ENCODE assay signal across 23 mouse cellular contexts in genomic region chr3:137975856-137976423, GRCm38 (mm10). TPM values are rescaled to one million over a fixed set of nuclear protein-coding genes. Genes with fewer than 3 reads are reported as not detected.
A peak's percentile ranks its signal among the peaks of the same experiment; 100 is the strongest.
DNase-seq lines count a peak whose midpoint lies in the region; ATAC-seq and TF ChIP-seq lines count a peak whose summit lies in the region.
"Had no signal": no experiment of that assay in that cellular context is flagged by ENCODE, and none has a peak within 500 bp of the region (broad histone marks: within the 10 kb centered on the region; RNA-seq: fewer than 3 reads in every experiment).

No protein-coding gene starts in this region.

- no peak for DNase-seq in liver, embryonic 14.5 days (ENCODE audit: low read depth in 3 of 3, low spot score in 3 of 3)
- peak; percentile 29 for DNase-seq in retina, postnatal 1 day
- no peak for DNase-seq in retina, embryonic 14.5 days (ENCODE audit: low spot score)
- peak; percentile 72 for DNase-seq in ZHBTc4 (ENCODE audit: low read depth, low spot score)
- DNase-seq in adrenal gland, adult 18-20 months (ENCODE audit: low spot score in 2 of 2), result no peak
- no peak for DNase-seq in heart, adult 18-20 months
- DNase-seq: adrenal gland, adult 8-10 months; B cell, adult 2 months; cerebellum, adult 9-10 months; gastrocnemius, postnatal 14 days; kidney, adult 9 months; kidney, postnatal 25 days; lung, embryonic 14.5 days; lung, postnatal 36 days; midbrain, embryonic 14.5 days; thymus, postnatal 14 days had no signal

- no peak overlapping the region for H3K9ac ChIP-seq in liver, embryonic 14.5 days (replicated peaks)
- H3K9ac ChIP-seq in liver, embryonic 12.5 days, result no peak overlapping the region
- H3K9ac ChIP-seq in heart, embryonic 11.5 days (ENCODE audit: low read depth, low read length), result no peak overlapping the region
- H3K9ac ChIP-seq: embryonic facial prominence, embryonic 12.5 days; hindbrain, embryonic 12.5 days; lung, embryonic 14.5 days had no signal

- no peak overlapping the region for H3K4me3 ChIP-seq in liver, embryonic 14.5 days (ENCODE audit: insufficient read depth in 1 of 2, low read depth in 2 of 2, low read length in 2 of 2)
- no peak overlapping the region for H3K4me3 ChIP-seq in liver, embryonic 12.5 days
- no peak overlapping the region for H3K4me3 ChIP-seq in heart, embryonic 11.5 days (ENCODE audit: low read depth, low read length)
- H3K4me3 ChIP-seq: embryonic facial prominence, embryonic 12.5 days; hindbrain, embryonic 12.5 days; left cerebral cortex, adult 2 months had no signal

- H3K27me3 ChIP-seq in liver, embryonic 14.5 days (ENCODE audit: control insufficient read depth, insufficient read depth, low read length), result no peaks in the 10 kb centered on the region
- H3K27me3 ChIP-seq in liver, embryonic 12.5 days (replicated peaks), result no peaks in the 10 kb centered on the region
- no peaks in the 10 kb centered on the region for H3K27me3 ChIP-seq in heart, embryonic 11.5 days (ENCODE audit: control insufficient read depth, insufficient read depth, low read length)
- H3K27me3 ChIP-seq: embryonic facial prominence, embryonic 12.5 days; hindbrain, embryonic 12.5 days had no signal

- no peak for TF ChIP-seq CTCF in liver, embryonic 14.5 days (IDR thresholded peaks at IDR 0.05; ENCODE audit: low read depth)

- TF ChIP-seq EP300 in liver, embryonic 14.5 days (IDR thresholded peaks at IDR 0.05; ENCODE audit: low read depth), result peak; percentile 44; the same call in 1 of the 2 replicates

- peak overlapping the region; percentile 11; the same call in 1 of the 2 replicates for H3K27ac ChIP-seq in liver, embryonic 14.5 days
- H3K27ac ChIP-seq in liver, embryonic 12.5 days, result no peak overlapping the region; the same call in 1 of the 2 replicates
- no peak overlapping the region for H3K27ac ChIP-seq in heart, embryonic 11.5 days (ENCODE audit: low read depth, low read length)
- H3K27ac ChIP-seq: embryonic facial prominence, embryonic 12.5 days; hindbrain, embryonic 12.5 days; left cerebral cortex, adult 2 months had no signal

- ATAC-seq in liver, embryonic 14.5 days (ENCODE audit: insufficient read depth), result no peak
- ATAC-seq in liver, embryonic 12.5 days, result no peak
- no peak for ATAC-seq in heart, embryonic 11.5 days (replicated peaks; ENCODE audit: insufficient number of reproducible peaks, low FRiP score, low TSS enrichment)
- ATAC-seq: forebrain, embryonic 14.5 days; inflammation-experienced regulatory T-cells, adult 6 months had no signal

- H3K4me1 ChIP-seq in liver, embryonic 14.5 days (replicated peaks; ENCODE audit: control insufficient read depth in 2 of 2, insufficient read depth in 2 of 2, low read length in 1 of 2), result peaks cover 51 to 74% of the 10 kb centered on the region in 2 experiments
- peaks cover 92% of the 10 kb centered on the region for H3K4me1 ChIP-seq in liver, embryonic 12.5 days
- H3K4me1 ChIP-seq in heart, embryonic 11.5 days (ENCODE audit: control insufficient read depth, insufficient read depth, low read length), result peaks cover 13% of the 10 kb centered on the region; the same call in 1 of the 2 replicates

- 56% methylated on average over 17 of the region's 17 CpGs for WGBS in liver, embryonic 14.5 days (ENCODE audit: insufficient replicate concordance)
- 70% methylated on average over 17 of the region's 17 CpGs for WGBS in liver, embryonic 12.5 days (ENCODE audit: insufficient replicate concordance)
- 87% methylated on average over 17 of the region's 17 CpGs for WGBS in heart, embryonic 11.5 days (ENCODE audit: insufficient replicate concordance)

- no peaks in the 10 kb centered on the region for H3K9me3 ChIP-seq in liver, embryonic 14.5 days (ENCODE audit: control insufficient read depth, low read length)
- no peaks in the 10 kb centered on the region for H3K9me3 ChIP-seq in liver, embryonic 12.5 days (replicated peaks)
- H3K9me3 ChIP-seq in heart, embryonic 11.5 days (replicated peaks; ENCODE audit: control insufficient read depth, low read length), result no peaks in the 10 kb centered on the region
- H3K9me3 ChIP-seq: embryonic facial prominence, embryonic 12.5 days; hindbrain, embryonic 12.5 days had no signal

- H3K4me2 ChIP-seq in liver, embryonic 14.5 days (ENCODE audit: low read depth), result no peak overlapping the region
- H3K4me2 ChIP-seq in liver, embryonic 12.5 days, result no peak overlapping the region
- no peak overlapping the region for H3K4me2 ChIP-seq in heart, embryonic 11.5 days
- H3K4me2 ChIP-seq: embryonic facial prominence, embryonic 12.5 days; hindbrain, embryonic 12.5 days; lung, embryonic 14.5 days had no signal

- H3K36me3 ChIP-seq in liver, embryonic 14.5 days (replicated peaks; ENCODE audit: control insufficient read depth, insufficient read depth, low read depth), result no peaks in the 10 kb centered on the region; the same call in 1 of the 2 replicates
- peaks cover 33% of the 10 kb centered on the region for H3K36me3 ChIP-seq in liver, embryonic 12.5 days
- H3K36me3 ChIP-seq in heart, embryonic 11.5 days (ENCODE audit: control insufficient read depth, insufficient read depth, low read length), result no peaks in the 10 kb centered on the region
- H3K36me3 ChIP-seq: embryonic facial prominence, embryonic 12.5 days; hindbrain, embryonic 12.5 days had no signal

RNA-seq across cellular contexts. Expression of gene Dapp1, which starts 5.4 kb away (rescaled TPM):
- 5.1 and 8.8 TPM in 2 replicates for polyA plus RNA-seq in liver, embryonic 14.5 days (2012; rRNA removed)
- 10.6 and 11.5 TPM in 2 replicates for polyA plus RNA-seq in liver, embryonic 14.5 days (2014; fragmentation: Nextera tagmentation; extraction: Ambion mirVana)
- 22.0 and 22.7 TPM in 2 replicates for polyA plus RNA-seq in liver, embryonic 12.5 days (2016; fragmentation: Nextera tagmentation; extraction: Ambion mirVana)
- total RNA-seq in adrenal gland, adult 18-20 months (2021), result 1 to 10 TPM; 2.9 to 4.5 TPM
- 1 to 10 TPM; 5.4 to 9.7 TPM for total RNA-seq in heart, adult 18-20 months (2021)
- 14.0 and 15.4 TPM in 2 replicates for polyA plus RNA-seq in heart, embryonic 11.5 days (2014; fragmentation: Nextera tagmentation; extraction: Ambion mirVana)

RNA-seq across cellular contexts. Expression of gene Lamtor3, which starts 57.6 kb away (rescaled TPM):
- 31.3 and 35.2 TPM in 2 replicates for polyA plus RNA-seq in liver, embryonic 14.5 days (2012; rRNA removed)
- 54.3 and 60.1 TPM in 2 replicates for polyA plus RNA-seq in liver, embryonic 14.5 days (2014; fragmentation: Nextera tagmentation; extraction: Ambion mirVana)
- polyA plus RNA-seq in liver, embryonic 12.5 days (2016; fragmentation: Nextera tagmentation; extraction: Ambion mirVana), result 72.6 and 77.5 TPM in 2 replicates
- total RNA-seq in adrenal gland, adult 18-20 months (2021), result 10 to 100 TPM; 74.2 to 79.0 TPM
- total RNA-seq in heart, adult 18-20 months (2021), result 10 to 100 TPM; 93.5 to 93.8 TPM
- 97.0 and 97.2 TPM in 2 replicates for polyA plus RNA-seq in heart, embryonic 11.5 days (2014; fragmentation: Nextera tagmentation; extraction: Ambion mirVana)

Comparison
In these comparisons a context has a peak if more than half of its experiments do, and no peak if none do; other contexts are left out.
1. DNase-seq: peak in retina, postnatal 1 day (single experiment) and ZHBTc4 (single experiment); none in liver, embryonic 14.5 days (0 of 3), retina, embryonic 14.5 days (single experiment), adrenal gland, adult 18-20 months (0 of 2) and heart, adult 18-20 months (0 of 2).